Mouse (Mus musculus) C3H10T1/2 (cell line): ENCODE data around the gene Gapt. TPM values are rescaled to one million over a fixed set of nuclear protein-coding genes. Genes with fewer than 3 reads are reported as not detected.

Source experiments
- polyA plus RNA-seq, 2 experiments: library from polyadenylated mRNA; unstranded; fragments of >200 nt; fragmentation: generic; extraction: Trizol; gene quantifications; one replicate each; pipeline ENCODE4 v1.2.1; 2012; ENCODE audit warnings: missing spikeins in 2 of 2

Gene Gapt
- not detected for polyA plus RNA-seq

DNA sequence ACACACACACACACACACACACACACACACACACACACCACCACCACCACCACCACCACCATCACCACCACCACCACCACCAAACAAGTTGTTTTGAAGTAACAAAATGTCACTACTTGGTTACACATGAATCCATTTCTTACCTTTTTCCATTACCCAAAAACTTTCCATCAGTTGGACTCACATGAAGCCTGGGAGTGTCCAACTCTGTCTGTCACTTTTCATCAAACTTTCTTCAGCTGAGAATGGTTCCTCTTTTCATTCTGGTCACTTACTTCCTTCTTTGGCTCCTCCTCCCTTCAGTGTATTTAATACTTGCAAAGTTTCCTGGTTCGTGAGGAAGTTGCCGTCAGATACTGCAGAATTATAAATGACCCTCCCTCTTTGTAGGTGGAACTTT, at the start of gene Gapt:
Gapt (minus strand) TSS at position 259 of the 400 bp plus-strand sequence.

DNA sequence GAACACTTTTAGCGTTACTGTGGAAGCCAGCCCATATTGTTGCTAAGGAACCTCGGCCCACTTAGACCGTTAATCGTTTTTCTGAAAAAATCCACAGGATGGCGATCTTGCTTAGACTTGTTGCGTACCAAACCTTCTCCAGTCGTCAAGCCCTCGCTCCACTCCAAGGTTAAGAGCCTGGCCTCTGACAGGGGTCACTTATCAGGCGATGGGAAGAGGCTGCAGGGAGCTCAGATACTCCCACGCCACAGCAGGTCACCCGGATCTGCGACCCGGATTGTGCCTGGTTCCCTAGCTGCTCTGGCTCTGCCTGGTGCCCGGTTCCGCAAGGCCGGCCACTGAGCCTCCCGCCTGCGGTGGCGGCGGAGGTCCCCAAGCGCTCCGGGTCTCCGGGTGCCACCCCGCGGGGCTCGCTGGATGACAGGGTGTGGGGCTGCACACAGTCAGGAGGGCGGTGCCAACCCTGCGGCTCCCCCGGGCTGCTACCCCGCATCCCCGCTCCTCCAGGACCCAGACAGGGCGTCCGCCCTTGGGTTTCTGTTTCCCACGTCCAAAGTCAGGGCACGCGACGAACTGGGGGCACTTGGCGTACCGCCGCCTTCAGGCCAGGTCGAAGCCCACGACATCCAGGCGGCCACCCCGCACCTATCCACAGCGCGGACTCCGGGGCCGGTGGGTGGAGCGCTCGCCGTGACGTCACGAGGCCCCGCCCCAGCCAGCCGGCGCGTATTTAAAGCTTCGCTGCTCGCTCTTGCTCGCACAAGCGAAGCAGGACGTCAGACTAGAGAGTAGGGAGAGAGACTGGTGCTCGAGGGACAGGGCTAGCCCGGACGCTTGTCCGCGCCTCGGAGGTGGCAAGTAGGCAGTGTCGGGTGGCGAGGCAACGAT, 37.5 kb upstream of the Gapt start, which contains the start of gene Plk2:
Plk2 (plus strand) TSS at position 756 of the 888 bp plus-strand sequence.

Other genes with a start within 250 kb of the Gapt start
- not detected for gene Rab3c, start 76.2 kb downstream of the Gapt start, polyA plus RNA-seq
- 10 to 100 TPM; 10.5 to 64.1 TPM for gene Plk2, start 37.8 kb upstream of the Gapt start, polyA plus RNA-seq